Mouse (Mus musculus) MEL (cell line): ENCODE measurements around the gene Cntn5. TPM values are rescaled to one million over a fixed set of nuclear protein-coding genes. Genes with fewer than 3 reads are reported as not detected.
A peak's percentile ranks its signal among the peaks of the same experiment; 100 is the strongest.

Experiments used
- DNase-seq: peaks from one replicate; pipeline ENCODE4 v3.0.0; 2011; ENCODE audit warnings: low read depth, low spot score
- H3K27ac ChIP-seq: 2 replicates; pipeline ENCODE4 v1.5.1; 2012; ENCODE audit warnings: low read depth, mild to moderate bottlenecking, control low read depth, low read length, moderate library complexity; ENCODE audit not compliant: control insufficient read depth
- H3K27me3 ChIP-seq, 2 experiments: fragments of 150-350 bp in 1 of 2; sonication (generic) in 1 of 2; 2 replicates each; pipeline ENCODE4 v1.6.1; 2012; ENCODE audit warnings: low read length in 2 of 2, mild to moderate bottlenecking in 2 of 2, improper control_type of control experiment in 1 of 2, moderate library complexity in 1 of 2; ENCODE audit not compliant: insufficient read depth in 2 of 2, control insufficient read depth in 1 of 2
- H3K36me3 ChIP-seq, 2 experiments: 2 replicates each; pipeline ENCODE4 v1.6.1; 2012 to 2014; ENCODE audit warnings: low read length in 2 of 2, improper control_type of control experiment in 1 of 2, inconsistent platforms in 1 of 2, mild to moderate bottlenecking in 1 of 2; ENCODE audit not compliant: insufficient read depth in 2 of 2, control insufficient read depth in 1 of 2
- H3K4me1 ChIP-seq, 2 experiments: fragments of 150-350 bp in 1 of 2; sonication (generic) in 1 of 2; 2 replicates each; pipeline ENCODE4 v1.6.1; 2012; ENCODE audit warnings: low read length in 2 of 2, improper control_type of control experiment in 1 of 2, mild to moderate bottlenecking in 1 of 2; ENCODE audit not compliant: insufficient read depth in 2 of 2, control insufficient read depth in 1 of 2
- H3K4me3 ChIP-seq, 2 experiments: fragments of 150-350 bp in 1 of 2; sonication (generic) in 1 of 2; 2 replicates each; pipeline ENCODE4 v1.5.1; 2012; ENCODE audit warnings: low read depth in 2 of 2, low read length in 2 of 2, mild to moderate bottlenecking in 2 of 2, moderate library complexity in 2 of 2, control low read depth in 1 of 2, improper control_type of control experiment in 1 of 2; ENCODE audit not compliant: control insufficient read depth in 1 of 2, insufficient read depth in 1 of 2
- H3K79me2 ChIP-seq: 2 replicates; pipeline ENCODE4 v1.6.1; 2012; ENCODE audit warnings: mild to moderate bottlenecking, low read length, moderate library complexity; ENCODE audit not compliant: control insufficient read depth, poor library complexity, insufficient read depth
- H3K9ac ChIP-seq: 2 replicates; pipeline ENCODE4 v1.6.1; 2012; ENCODE audit warnings: low read depth, mild to moderate bottlenecking, control low read depth, low read length, moderate library complexity; ENCODE audit not compliant: control insufficient read depth, poor library complexity, severe bottlenecking
- H3K9me3 ChIP-seq: fragments of 150-350 bp; sonication (generic); replicated peaks from 2 replicates; pipeline ENCODE4 v1.6.1; 2012; ENCODE audit warnings: mild to moderate bottlenecking, low read length, improper control_type of control experiment, moderate library complexity; ENCODE audit not compliant: insufficient read depth
- BHLHE40 ChIP-seq: IDR thresholded peaks from 2 replicates; pipeline ENCODE4 v1.6.1; 2012; ENCODE audit warnings: low read depth, mild to moderate bottlenecking, inconsistent platforms, low read length, improper control_type of control experiment, borderline replicate concordance
- ELF1 ChIP-seq: IDR thresholded peaks from 2 replicates; pipeline ENCODE4 v1.6.1; 2014; ENCODE audit warnings: low read depth, mild to moderate bottlenecking, inconsistent platforms, low read length, improper control_type of control experiment, moderate library complexity
- GATA1 ChIP-seq: IDR thresholded peaks from 2 replicates; pipeline ENCODE4 v1.6.1; 2011; ENCODE audit warnings: low read depth, low read length, improper control_type of control experiment
- JUND ChIP-seq: IDR thresholded peaks from 2 replicates; pipeline ENCODE4 v1.6.1; 2011; ENCODE audit warnings: low read depth, mild to moderate bottlenecking, improper control_type of control experiment, low read length
- KAT2A ChIP-seq: conservative IDR thresholded peaks from 2 replicates; pipeline ENCODE4 v1.6.1; 2012; ENCODE audit warnings: low read depth, low read length, improper control_type of control experiment, inconsistent platforms
- MAFK ChIP-seq: IDR thresholded peaks from 2 replicates; pipeline ENCODE4 v1.6.1; 2011; ENCODE audit warnings: low read depth, mild to moderate bottlenecking, low read length, improper control_type of control experiment, borderline replicate concordance
- MAX ChIP-seq: IDR thresholded peaks from 2 replicates; pipeline ENCODE4 v1.6.1; 2011; ENCODE audit warnings: low read length, improper control_type of control experiment
- MEF2A ChIP-seq: IDR thresholded peaks from 2 replicates; pipeline ENCODE4 v1.6.1; 2014; ENCODE audit warnings: low read depth, mild to moderate bottlenecking, inconsistent platforms, low read length, improper control_type of control experiment; ENCODE audit not compliant: poor library complexity, insufficient replicate concordance, severe bottlenecking; ENCODE audit errors: extremely low read depth
- MXI1 ChIP-seq: IDR thresholded peaks from 2 replicates; pipeline ENCODE4 v1.6.1; 2011; ENCODE audit warnings: mild to moderate bottlenecking, low read depth, low read length, improper control_type of control experiment
- MYB ChIP-seq: IDR thresholded peaks from 2 replicates; pipeline ENCODE4 v1.6.1; 2011; ENCODE audit warnings: mild to moderate bottlenecking, low read depth, low read length, improper control_type of control experiment
- NELFE ChIP-seq: IDR thresholded peaks from 2 replicates; pipeline ENCODE4 v1.6.1; 2011; ENCODE audit warnings: low read depth, low read length, improper control_type of control experiment
- POLR2A ChIP-seq, 2 experiments: IDR thresholded peaks; 2 replicates each; pipeline ENCODE4 v1.6.1; 2011 to 2012; ENCODE audit warnings: low read length in 2 of 2, mild to moderate bottlenecking in 2 of 2, control low read depth in 1 of 2, improper control_type of control experiment in 1 of 2, low read depth in 1 of 2, moderate library complexity in 1 of 2; ENCODE audit not compliant: control insufficient read depth in 1 of 2, insufficient read depth in 1 of 2, poor library complexity in 1 of 2
- RAD21 ChIP-seq: IDR thresholded peaks from 2 replicates; pipeline ENCODE4 v1.6.1; 2011; ENCODE audit warnings: mild to moderate bottlenecking, low read depth, low read length, improper control_type of control experiment
- SIN3A ChIP-seq: IDR thresholded peaks from 2 replicates; pipeline ENCODE4 v1.6.1; 2012; ENCODE audit warnings: low read length, improper control_type of control experiment, inconsistent platforms
- SMC3 ChIP-seq: IDR thresholded peaks from 2 replicates; pipeline ENCODE4 v1.6.1; 2011; ENCODE audit warnings: low read depth, low read length, improper control_type of control experiment
- TBP ChIP-seq: IDR thresholded peaks from 2 replicates; pipeline ENCODE4 v1.8.0; 2011; ENCODE audit warnings: low read depth, low read length, improper control_type of control experiment
- TCF12 ChIP-seq: IDR thresholded peaks from 2 replicates; pipeline ENCODE4 v1.6.1; 2014; ENCODE audit warnings: low read depth, mild to moderate bottlenecking, inconsistent platforms, low read length, improper control_type of control experiment, moderate library complexity
- USF2 ChIP-seq, 2 experiments: IDR thresholded peaks; 2 replicates each; pipeline ENCODE4 v1.6.1; 2011 to 2012; ENCODE audit warnings: improper control_type of control experiment in 2 of 2, low read length in 2 of 2, borderline replicate concordance in 1 of 2, inconsistent platforms in 1 of 2, low read depth in 1 of 2, mild to moderate bottlenecking in 1 of 2; ENCODE audit not compliant: insufficient read depth in 1 of 2
- polyA plus RNA-seq, 2 experiments: library from polyadenylated mRNA; stranded (reverse) in 1 of 2; unstranded in 1 of 2; fragments of >175 nt in 1 of 2; fragments of >200 nt in 1 of 2; gene quantifications; 2 replicates each; pipeline versions ENCODE4 v1.2.1 to v1.2.4; 2012; ENCODE audit warnings: low replicate concordance in 2 of 2, low read depth in 1 of 2; ENCODE audit not compliant: insufficient read length in 2 of 2, insufficient read depth in 1 of 2, missing spikeins in 1 of 2
- total RNA-seq: library from RNA; depleted of rRNA; stranded (reverse); fragments of 300-350 nt; gene quantifications from 2 replicates; pipeline ENCODE4 v1.2.3, GENCODE M21; 2012

Cntn5 gene
- total and polyA plus RNA-seq, 3 experiments: not detected

- Histone ChIP-seq H3K27me3 (no peaks in the 10 kb centered on the region), H3K4me1 (no peaks in the 10 kb centered on the region), H3K79me2 (no peaks in the 10 kb centered on the region), H3K36me3 (no peaks in the 10 kb centered on the region), H3K27ac (no peak overlapping the region), H3K9me3 (no peaks in the 10 kb centered on the region), H3K4me3 (no peak overlapping the region), H3K9ac (no peak overlapping the region)
- no peak for TF ChIP-seq MEF2A
- no peak for TF ChIP-seq POLR2A (IDR thresholded peaks at IDR 0.05; ENCODE audit: control insufficient read depth in 1 of 2, insufficient read depth in 1 of 2, low read depth in 1 of 2, low read length in 2 of 2, poor library complexity in 1 of 2)
- no peak for TF ChIP-seq KAT2A
- TF ChIP-seq SMC3: no peak
- TF ChIP-seq TCF12: no peak
- TF ChIP-seq NELFE: no peak
- TF ChIP-seq USF2 (IDR thresholded peaks at IDR 0.05; ENCODE audit: borderline replicate concordance in 1 of 2, insufficient read depth in 1 of 2, low read depth in 1 of 2, low read length in 2 of 2): no peak
- DNase-seq: no peak
Observed at GRCm38 (mm10) chr9:9779646-9780045, 1124.9 kb downstream of the Cntn5 start.

- no peaks in the 10 kb centered on the region for H3K4me1 ChIP-seq
- peak; percentile 51; the same call in 1 of the 2 replicates for TF ChIP-seq MAFK
- TF ChIP-seq MXI1: no peak
- no peak overlapping the region for H3K27ac ChIP-seq
- no peaks in the 10 kb centered on the region for H3K36me3 ChIP-seq
- H3K9me3 ChIP-seq: no peaks in the 10 kb centered on the region
- no peak overlapping the region for H3K9ac ChIP-seq
- H3K27me3 ChIP-seq: no peaks in the 10 kb centered on the region
- DNase-seq: no peak
- no peaks in the 10 kb centered on the region for H3K79me2 ChIP-seq
- no peak overlapping the region for H3K4me3 ChIP-seq
Observed at GRCm38 (mm10) chr9:9770777-9771176, 1133.8 kb downstream of the Cntn5 start.

DNA sequence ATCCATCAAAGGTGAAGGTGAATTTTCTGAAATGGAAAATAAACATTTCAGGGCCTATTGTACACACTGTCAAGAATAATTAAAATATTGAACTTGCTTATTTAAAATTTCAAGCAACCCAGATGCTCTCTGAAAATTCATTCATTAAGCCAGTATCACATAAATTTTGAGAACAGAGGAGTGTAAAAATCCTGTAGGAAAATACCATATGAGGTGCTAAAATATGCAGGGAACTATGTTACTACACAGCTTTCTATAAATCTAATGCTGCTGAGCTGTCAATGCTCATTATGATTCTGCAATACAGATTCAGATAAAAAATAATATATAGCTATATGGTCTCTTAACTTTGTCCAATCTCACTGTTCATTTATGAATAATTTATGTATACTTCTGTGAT lies 1134.9 kb downstream of the Cntn5 start:
- no peak overlapping the region for H3K27ac ChIP-seq
- DNase-seq: no peak
- no peaks in the 10 kb centered on the region for H3K36me3 ChIP-seq
- H3K27me3 ChIP-seq: no peaks in the 10 kb centered on the region; a peak in 1 of 4 replicates
- no peaks in the 10 kb centered on the region for H3K9me3 ChIP-seq
- no peaks in the 10 kb centered on the region for H3K4me1 ChIP-seq
- H3K79me2 ChIP-seq: no peaks in the 10 kb centered on the region
- H3K4me3 ChIP-seq: no peak overlapping the region
- H3K9ac ChIP-seq: no peak overlapping the region
- TF ChIP-seq TBP (no peak), GATA1 (no peak), RAD21 (no peak), SMC3 (no peak), MAX (no peak), MYB (no peak), SIN3A (no peak), ELF1 (no peak), JUND (no peak), BHLHE40 (no peak)
- TF ChIP-seq, all 39 proteins: peak for 0
